Mouse (Mus musculus) CH12.LX (cell line): ENCODE measurements around the gene Gm45716. TPM values are rescaled to one million over a fixed set of nuclear protein-coding genes. Genes with fewer than 3 reads are reported as not detected.

Experiments used
- DNase-seq: peaks from one replicate; pipeline ENCODE4 v3.0.0-alpha.2; 2013; ENCODE audit errors: extremely low read depth
- H3K27ac ChIP-seq: 2 replicates; pipeline ENCODE4 v1.5.1; 2012; ENCODE audit warnings: low read depth, mild to moderate bottlenecking, control low read depth, moderate library complexity; ENCODE audit not compliant: insufficient read depth
- H3K27me3 ChIP-seq: replicated peaks from 2 replicates; pipeline ENCODE3; 2012; ENCODE audit warnings: inconsistent platforms
- H3K36me3 ChIP-seq, 2 experiments: replicated peaks in 1 of 2; 2 replicates each; pipeline versions ENCODE3 to v1.6.1; 2012; ENCODE audit warnings: inconsistent platforms in 1 of 2, low read length in 1 of 2, mild to moderate bottlenecking in 1 of 2, mixed read lengths in 1 of 2, moderate library complexity in 1 of 2; ENCODE audit not compliant: control insufficient read depth in 1 of 2, insufficient read depth in 1 of 2
- H3K4me1 ChIP-seq, 2 experiments: 2 replicates each; pipeline ENCODE4 v1.6.1; 2012; ENCODE audit warnings: inconsistent platforms in 1 of 2, moderate library complexity in 1 of 2; ENCODE audit not compliant: insufficient read depth in 2 of 2, control insufficient read depth in 1 of 2
- H3K4me2 ChIP-seq: 2 replicates; pipeline ENCODE4 v1.6.1; 2012; ENCODE audit warnings: low read depth, mild to moderate bottlenecking, control low read depth; ENCODE audit not compliant: poor library complexity, insufficient read depth, severe bottlenecking
- H3K4me3 ChIP-seq, 3 experiments: fragments of 150-350 bp in 1 of 3; sonication (generic) in 1 of 3; replicated peaks in 1 of 3; 2 replicates each; pipeline versions ENCODE3 to v1.5.1; 2011 to 2012; ENCODE audit warnings: low read depth in 2 of 3, low read length in 2 of 3, mild to moderate bottlenecking in 2 of 3, moderate library complexity in 2 of 3, control low read depth in 1 of 3, improper control_type of control experiment in 1 of 3, inconsistent platforms in 1 of 3, mixed read lengths in 1 of 3; ENCODE audit not compliant: poor library complexity in 1 of 3
- H3K79me2 ChIP-seq: replicated peaks from 2 replicates; pipeline ENCODE4 v1.6.1; 2012; ENCODE audit warnings: mild to moderate bottlenecking, moderate library complexity; ENCODE audit not compliant: control insufficient read depth, poor library complexity, insufficient read depth, severe bottlenecking; ENCODE audit errors: extremely low read depth
- H3K9ac ChIP-seq: 2 replicates; pipeline ENCODE4 v1.6.1; 2012; ENCODE audit warnings: low read depth, mild to moderate bottlenecking, control low read depth, moderate library complexity; ENCODE audit not compliant: insufficient read depth
- H3K9me3 ChIP-seq: replicated peaks from 2 replicates; pipeline ENCODE3; 2012; ENCODE audit warnings: low read length, inconsistent platforms, mixed read lengths
- CHD1 ChIP-seq: IDR thresholded peaks from 2 replicates; pipeline ENCODE4 v1.6.1; 2012; ENCODE audit warnings: low read depth, low read length, improper control_type of control experiment, inconsistent platforms
- CTCF ChIP-seq, 2 experiments: IDR thresholded peaks in 1 of 2; conservative IDR thresholded peaks in 1 of 2; 2 replicates each; pipeline ENCODE4 v1.5.1; 2011 to 2012; ENCODE audit warnings: low read depth in 2 of 2, low read length in 2 of 2, improper control_type of control experiment in 1 of 2, inconsistent platforms in 1 of 2, mild to moderate bottlenecking in 1 of 2, moderate library complexity in 1 of 2
- E2F4 ChIP-seq: IDR thresholded peaks from 2 replicates; pipeline ENCODE4 v1.6.1; 2011; ENCODE audit warnings: low read depth, low read length, improper control_type of control experiment; ENCODE audit not compliant: insufficient replicate concordance
- ELF1 ChIP-seq: IDR thresholded peaks from 2 replicates; pipeline ENCODE4 v1.6.1; 2014; ENCODE audit warnings: low read depth, mild to moderate bottlenecking, inconsistent platforms, low read length, improper control_type of control experiment
- EP300 ChIP-seq: IDR thresholded peaks from 2 replicates; pipeline ENCODE4 v1.6.1; 2011; ENCODE audit warnings: low read length, improper control_type of control experiment
- ETS1 ChIP-seq: conservative IDR thresholded peaks from 2 replicates; pipeline ENCODE4 v1.6.1; 2012; ENCODE audit warnings: low read depth, mild to moderate bottlenecking, inconsistent platforms, low read length, improper control_type of control experiment, moderate library complexity
- GABPA ChIP-seq: IDR thresholded peaks from 2 replicates; pipeline ENCODE4 v1.6.1; 2012; ENCODE audit warnings: low read depth, low read length, improper control_type of control experiment, inconsistent platforms; ENCODE audit not compliant: insufficient replicate concordance
- HCFC1 ChIP-seq: IDR thresholded peaks from 2 replicates; pipeline ENCODE4 v1.6.1; 2012; ENCODE audit warnings: low read depth, mild to moderate bottlenecking, inconsistent platforms, low read length, improper control_type of control experiment
- JUND ChIP-seq: conservative IDR thresholded peaks from 2 replicates; pipeline ENCODE4 v1.6.1; 2011; ENCODE audit warnings: low read depth, low read length, improper control_type of control experiment
- KAT2A ChIP-seq: IDR thresholded peaks from 2 replicates; pipeline ENCODE4 v1.6.1; 2012; ENCODE audit warnings: low read length, improper control_type of control experiment, inconsistent platforms; ENCODE audit not compliant: insufficient replicate concordance
- MAFK ChIP-seq: IDR thresholded peaks from 2 replicates; pipeline ENCODE4 v1.6.1; 2011; ENCODE audit warnings: low read length, improper control_type of control experiment; ENCODE audit not compliant: insufficient replicate concordance
- MAX ChIP-seq: IDR thresholded peaks from 2 replicates; pipeline ENCODE4 v1.6.1; 2011; ENCODE audit warnings: low read length, improper control_type of control experiment
- MEF2A ChIP-seq: IDR thresholded peaks from 2 replicates; pipeline ENCODE4 v1.6.1; 2014; ENCODE audit warnings: low read depth, mild to moderate bottlenecking, inconsistent platforms, low read length, improper control_type of control experiment, borderline replicate concordance
- NELFE ChIP-seq: IDR thresholded peaks from 2 replicates; pipeline ENCODE4 v1.6.1; 2011; ENCODE audit warnings: low read depth, low read length, improper control_type of control experiment
- POLR2AphosphoS2 ChIP-seq: IDR thresholded peaks from 2 replicates; pipeline ENCODE4 v1.6.1; 2011; ENCODE audit warnings: low read depth, low read length, improper control_type of control experiment
- RCOR1 ChIP-seq: conservative IDR thresholded peaks from 2 replicates; pipeline ENCODE4 v1.6.1; 2012; ENCODE audit warnings: low read depth, mild to moderate bottlenecking, inconsistent platforms, low read length, improper control_type of control experiment
- SIN3A ChIP-seq: IDR thresholded peaks from 2 replicates; pipeline ENCODE4 v1.6.1; 2012; ENCODE audit warnings: low read length, improper control_type of control experiment, inconsistent platforms
- TBP ChIP-seq: conservative IDR thresholded peaks from 2 replicates; pipeline ENCODE4 v1.6.1; 2011; ENCODE audit warnings: low read depth, low read length, improper control_type of control experiment
- TCF12 ChIP-seq: IDR thresholded peaks from 2 replicates; pipeline ENCODE4 v1.6.1; 2014; ENCODE audit warnings: low read depth, mild to moderate bottlenecking, inconsistent platforms, low read length, improper control_type of control experiment
- ZC3H11A ChIP-seq: IDR thresholded peaks from 2 replicates; pipeline ENCODE4 v1.6.1; 2012; ENCODE audit warnings: low read depth, mild to moderate bottlenecking, inconsistent platforms, low read length, improper control_type of control experiment
- ZKSCAN1 ChIP-seq: IDR thresholded peaks from 2 replicates; pipeline ENCODE4 v1.6.1; 2012; ENCODE audit warnings: low read depth, inconsistent platforms, low read length, improper control_type of control experiment, borderline replicate concordance
- ZMIZ1 ChIP-seq: IDR thresholded peaks from 2 replicates; pipeline ENCODE4 v1.6.1; 2012; ENCODE audit warnings: low read depth, mild to moderate bottlenecking, inconsistent platforms, low read length, improper control_type of control experiment
- dilution Hi-C: fragments of 300-500 bp; cut with MboI; formaldehyde crosslinking; loops from 2 replicates; pipeline ENCODE4 v1.14.3; 2020; ENCODE audit warnings: low sequenced_read_pairs; ENCODE audit not compliant: extremely low pct_unique_long_range_greater_than_20kb, extremely low pct_ligation_motif_present
- in situ Hi-C: fragments of 300-500 bp; cut with MboI; formaldehyde crosslinking; loops from 3 replicates; pipeline ENCODE4 v1.14.3; 2019; ENCODE audit warnings: low sequenced_read_pairs, low pct_ligation_motif_present, low pct_unique_long_range_greater_than_20kb, mixed read lengths
- polyA plus RNA-seq: library from polyadenylated mRNA; unstranded; fragments of >175 nt; gene quantifications from 2 replicates; pipeline ENCODE4 v1.2.1, GENCODE M21; 2012; ENCODE audit warnings: low read depth; ENCODE audit not compliant: insufficient read length
- total RNA-seq, 2 experiments: library from RNA; depleted of rRNA; stranded (reverse); fragments of 300-350 nt in 1 of 2; fragments of >200 nt in 1 of 2; gene quantifications; 2 replicates each; pipeline ENCODE4 v1.2.3; 2012 to 2014

Gm45716 gene
- total and polyA plus RNA-seq, 3 experiments, result 3.0 to 15.9 (median 9.9) TPM

DNA sequence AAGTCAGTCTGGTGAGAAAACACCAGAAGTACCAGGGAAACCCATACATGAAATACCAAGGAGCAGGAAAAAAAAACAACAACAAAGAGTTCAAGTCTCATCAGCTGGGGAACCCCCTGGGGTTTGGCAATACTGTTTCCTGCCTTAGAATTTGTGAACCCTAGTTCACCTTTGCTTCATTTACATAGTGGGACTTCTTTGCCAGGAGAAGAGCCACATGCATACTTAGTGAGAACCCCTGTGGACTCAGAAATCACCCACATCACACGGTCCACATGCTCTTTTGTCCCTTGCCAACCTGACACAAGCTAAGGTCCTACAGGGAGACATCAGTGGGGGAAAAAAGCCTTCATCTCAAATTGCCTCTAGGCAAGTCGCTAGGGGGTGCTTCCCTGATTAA lies 51.2 kb downstream of the Gm45716 start (continued):
- TF ChIP-seq RCOR1, result no peak
- TF ChIP-seq POLR2AphosphoS2, result no peak
- peak; percentile 48; the same call in 1 of the 2 replicates for TF ChIP-seq MAX
- no peak for TF ChIP-seq NELFE
- TF ChIP-seq SIN3A, result no peak
- TF ChIP-seq GABPA, result no peak
- no peak for TF ChIP-seq ELF1
- TF ChIP-seq CHD1, result no peak
- no peak for TF ChIP-seq ZC3H11A
- no peak for TF ChIP-seq HCFC1
- no peak for TF ChIP-seq ZKSCAN1
- no peak for TF ChIP-seq JUND
- peak in 1 of 2 experiments; percentile 9; a peak in 1 of 4 replicates for TF ChIP-seq CTCF (conservative IDR thresholded peaks at IDR 0.05 in 1 of 2, IDR thresholded peaks at IDR 0.05 in 1 of 2; ENCODE audit: low read depth in 2 of 2, low read length in 2 of 2)
- TF ChIP-seq E2F4, result no peak

GRCm38 (mm10) chr11:90240652-90241330 lies 53.3 kb downstream of the Gm45716 start:
- H3K27me3 ChIP-seq, result no peaks in the 10 kb centered on the region
- H3K4me1 ChIP-seq, result peaks cover 13 to 45% of the 10 kb centered on the region in 2 experiments
- in situ Hi-C loops (no loop called here), dilution Hi-C loops (no loop called here)
- H3K9ac ChIP-seq, result no peak overlapping the region
- DNase-seq, result no peak
- H3K4me2 ChIP-seq, result no peak overlapping the region
- no peaks in the 10 kb centered on the region for H3K79me2 ChIP-seq
- H3K27ac ChIP-seq, result no peak overlapping the region
- no peak for TF ChIP-seq SIN3A
- TF ChIP-seq MAFK, result peak; percentile 71; the same call in 1 of the 2 replicates
- no peak for TF ChIP-seq EP300
- TF ChIP-seq KAT2A, result no peak
- no peak for TF ChIP-seq TCF12
- TF ChIP-seq TBP, result no peak
- no peak overlapping the region for H3K4me3 ChIP-seq
- H3K9me3 ChIP-seq, result no peaks in the 10 kb centered on the region
- no peaks in the 10 kb centered on the region for H3K36me3 ChIP-seq

DNA sequence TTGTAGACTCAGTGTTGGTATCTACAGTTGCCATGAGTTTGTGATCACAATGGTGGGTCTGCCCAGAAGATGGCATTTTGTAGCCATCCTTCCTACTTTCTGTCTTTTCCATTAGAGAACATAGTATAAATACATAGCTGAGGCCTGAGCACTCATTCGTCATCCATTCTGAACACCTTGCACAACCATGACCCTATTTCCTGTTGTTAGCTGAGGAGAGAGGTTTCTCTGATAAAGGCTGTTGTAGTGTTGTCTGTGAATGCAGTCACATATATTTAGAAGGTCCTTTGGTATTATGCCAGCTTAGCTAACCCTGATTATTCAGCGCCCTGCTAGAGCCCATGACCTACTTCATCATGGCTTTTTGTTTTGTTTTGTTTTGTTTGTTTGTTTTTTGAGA lies 54.4 kb downstream of the Gm45716 start:
- Histone ChIP-seq H3K9me3 (no peaks in the 10 kb centered on the region), H3K4me3 (no peak overlapping the region), H3K36me3 (no peaks in the 10 kb centered on the region), H3K9ac (no peak overlapping the region), H3K4me1 (peaks cover 19 to 55% of the 10 kb centered on the region in 2 experiments), H3K27ac (no peak overlapping the region), H3K4me2 (no peak overlapping the region), H3K79me2 (no peaks in the 10 kb centered on the region), H3K27me3 (no peaks in the 10 kb centered on the region)
- in situ Hi-C loops (no loop called here), dilution Hi-C loops (no loop called here)
- no peak for DNase-seq
- TF ChIP-seq ZMIZ1 (no peak), RCOR1 (no peak), MEF2A (no peak), NELFE (no peak), ETS1 (no peak)
